Mouse (Mus musculus): ENCODE results near the gene Slc9a5.

GRCm38 (mm10) chr8:105310118-105310517, 38.5 kb upstream of the Slc9a5 start:
- TF ChIP-seq GATA1 (IDR thresholded peaks at IDR 0.05; ENCODE audit: low read length), result no peak
- no peak for TF ChIP-seq TAL1 (IDR thresholded peaks at IDR 0.05; ENCODE audit: low read length)

All from erythroblast, embryonic 14.5 days (primary cell).